Comparison of ENCODE assay signal across 32 mouse cellular contexts in genomic region chr7:19760021-19760420, GRCm38 (mm10). TPM values are rescaled to one million over a fixed set of nuclear protein-coding genes. Genes with fewer than 3 reads are reported as not detected.
DNase-seq lines count a peak whose midpoint lies in the region; ATAC-seq and TF ChIP-seq lines count a peak whose summit lies in the region.
"Had no signal": no experiment of that assay in that cellular context is flagged by ENCODE, and none has a peak within 500 bp of the region (broad histone marks: within the 10 kb centered on the region; RNA-seq: fewer than 3 reads in every experiment).

No protein-coding gene starts in this region.

- peak overlapping the region; percentile 44 for H3K9ac ChIP-seq in heart, adult 2 months (ENCODE audit: low read depth, low read length)
- peak overlapping the region; percentile 41; the same call in 1 of the 2 replicates for H3K9ac ChIP-seq in heart, embryonic 14.5 days (ENCODE audit: low read length)
- H3K9ac ChIP-seq: forebrain, embryonic 13.5 days; hindbrain, embryonic 15.5 days; limb, embryonic 13.5 days; lung, embryonic 15.5 days; midbrain, embryonic 12.5 days; neural tube, embryonic 13.5 days had no signal

- 0 out of 2 replicates have a peak, but pooled peaks have one; percentile 3 for TF ChIP-seq CTCF in heart, adult 2 months (IDR thresholded peaks at IDR 0.05)
- TF ChIP-seq CTCF in E14TG2a.4 (conservative IDR thresholded peaks at IDR 0.05; ENCODE audit: low read length), result no peak

- peak overlapping the region; percentile 62 for H3K27ac ChIP-seq in heart, adult 2 months
- H3K27ac ChIP-seq in heart, embryonic 14.5 days (replicated peaks in 1 of 2; ENCODE audit: control insufficient read depth in 1 of 2, insufficient read depth in 1 of 2, low read depth in 2 of 2, low read length in 2 of 2), result peak overlapping the region; percentile 36 to 82
- H3K27ac ChIP-seq: forebrain, embryonic 13.5 days; hindbrain, embryonic 10.5 days; hindbrain, embryonic 15.5 days; layer of hippocampus, adult 2 months; limb, embryonic 13.5 days; lung, embryonic 15.5 days; midbrain, embryonic 12.5 days; neural tube, embryonic 13.5 days; stomach, postnatal 0 days had no signal

- no peaks in the 10 kb centered on the region for H3K79me2 ChIP-seq in heart, adult 2 months (replicated peaks; ENCODE audit: control insufficient read depth, insufficient read depth, low read length)

- TF ChIP-seq POLR2A in heart, adult 2 months (IDR thresholded peaks at IDR 0.05; ENCODE audit: insufficient read depth, low read depth, low read length), result 0 out of 2 replicates have a peak, but pooled peaks have one; percentile 47

- intact Hi-C loops in heart, adult 2 months (cut with DNase I), result no loop called here
- intact Hi-C loops in heart, postnatal 25 days (cut with DNase I), result no loop called here

- DNase-seq in heart, adult 2 months, result peak; percentile 44 to 52
- DNase-seq in heart, postnatal 25 days (ENCODE audit: low spot score), result no peak
- peak; percentile 46 for DNase-seq in kidney, adult 11 months
- no peak for DNase-seq in kidney, postnatal 4 days
- DNase-seq in left cerebral cortex, adult 18-20 months (ENCODE audit: low spot score in 2 of 2), result no peak
- DNase-seq: adrenal gland, adult 2 months; cerebellum, adult 8-10 months; cerebellum, postnatal 25 days; gastrocnemius, postnatal 25 days; kidney, postnatal 10 days; right cerebral cortex, postnatal 4 days; thymus, adult 18-20 months; thymus, postnatal 25 days had no signal

- peaks cover 20% of the 10 kb centered on the region for H3K36me3 ChIP-seq in heart, adult 2 months (ENCODE audit: control insufficient read depth, insufficient read depth, low read length)
- peaks cover 75% of the 10 kb centered on the region for H3K36me3 ChIP-seq in E14TG2a.4 (ENCODE audit: insufficient read depth, low read length)
- peaks cover 60% of the 10 kb centered on the region for H3K36me3 ChIP-seq in heart, embryonic 14.5 days (ENCODE audit: control insufficient read depth, insufficient read depth, low read length)
- H3K36me3 ChIP-seq: hindbrain, embryonic 15.5 days; midbrain, embryonic 12.5 days; neural tube, embryonic 13.5 days had no signal

- H3K4me2 ChIP-seq in heart, embryonic 14.5 days (ENCODE audit: low read length), result 0 out of 2 replicates have a peak overlapping the region, but pooled peaks have one; percentile 2
- H3K4me2 ChIP-seq: forebrain, embryonic 13.5 days; hindbrain, embryonic 15.5 days; limb, embryonic 13.5 days; liver, embryonic 11.5 days; lung, embryonic 15.5 days; midbrain, embryonic 12.5 days; neural tube, embryonic 13.5 days had no signal

- no peak for ATAC-seq in heart, embryonic 14.5 days (ENCODE audit: insufficient number of reproducible peaks, insufficient read depth, low FRiP score, low read depth)
- ATAC-seq in activated CD4-positive, CD25-positive, alpha-beta regulatory T cell, adult 4 months, result no peak
- ATAC-seq: forebrain, embryonic 13.5 days; inflammation-experienced regulatory T-cells, adult 6 months had no signal

- H3K4me3 ChIP-seq in heart, adult 2 months, result no peak overlapping the region
- H3K4me3 ChIP-seq in E14TG2a.4 (replicated peaks; ENCODE audit: low read length), result peak overlapping the region; percentile 17; the same call in 1 of the 2 replicates
- H3K4me3 ChIP-seq in heart, embryonic 14.5 days (ENCODE audit: control insufficient read depth in 1 of 2, insufficient read depth in 1 of 2, low read depth in 1 of 2, low read length in 2 of 2), result no peak overlapping the region
- H3K4me3 ChIP-seq: forebrain, embryonic 13.5 days; hindbrain, embryonic 10.5 days; hindbrain, embryonic 15.5 days; layer of hippocampus, adult 2 months; limb, embryonic 13.5 days; lung, embryonic 15.5 days; midbrain, embryonic 12.5 days; neural tube, embryonic 13.5 days had no signal

- WGBS in heart, adult 2 months, result 34% methylated on average over 13 of the region's 13 CpGs
- 61% methylated on average over 13 of the region's 13 CpGs for WGBS in heart, embryonic 14.5 days

- H3K27me3 ChIP-seq in heart, adult 2 months (ENCODE audit: control insufficient read depth, insufficient read depth, low read length), result no peaks in the 10 kb centered on the region
- no peaks in the 10 kb centered on the region for H3K27me3 ChIP-seq in E14TG2a.4 (ENCODE audit: insufficient read depth, low read length)
- no peaks in the 10 kb centered on the region for H3K27me3 ChIP-seq in heart, embryonic 14.5 days (ENCODE audit: control insufficient read depth, insufficient read depth, low read length)
- H3K27me3 ChIP-seq: forebrain, embryonic 13.5 days; hindbrain, embryonic 15.5 days; limb, embryonic 13.5 days; lung, embryonic 15.5 days; midbrain, embryonic 12.5 days; neural tube, embryonic 13.5 days had no signal

- H3K9me3 ChIP-seq in E14TG2a.4 (ENCODE audit: low read length), result peaks cover 14% of the 10 kb centered on the region; the same call in 1 of the 2 replicates
- no peaks in the 10 kb centered on the region for H3K9me3 ChIP-seq in heart, embryonic 14.5 days (ENCODE audit: control insufficient read depth, low read length)
- H3K9me3 ChIP-seq: forebrain, embryonic 13.5 days; hindbrain, embryonic 10.5 days; hindbrain, embryonic 15.5 days; limb, embryonic 13.5 days; lung, embryonic 15.5 days; midbrain, embryonic 12.5 days; neural tube, embryonic 13.5 days had no signal

- TF ChIP-seq EP300 in heart, adult 2 months (IDR thresholded peaks at IDR 0.05; ENCODE audit: insufficient read depth, low read depth, low read length), result peak; percentile 26; the same call in 1 of the 2 replicates

- peaks cover 22% of the 10 kb centered on the region for H3K4me1 ChIP-seq in heart, adult 2 months (ENCODE audit: control insufficient read depth, insufficient read depth, low read length)
- peaks cover 68% of the 10 kb centered on the region for H3K4me1 ChIP-seq in E14TG2a.4 (replicated peaks; ENCODE audit: low read depth, low read length)
- peaks cover 30 to 50% of the 10 kb centered on the region in 2 experiments for H3K4me1 ChIP-seq in heart, embryonic 14.5 days (ENCODE audit: control insufficient read depth in 2 of 2, insufficient read depth in 2 of 2, low read length in 2 of 2)
- H3K4me1 ChIP-seq: forebrain, embryonic 13.5 days; hindbrain, embryonic 15.5 days; limb, embryonic 13.5 days; midbrain, embryonic 12.5 days; neural tube, embryonic 13.5 days had no signal

RNA-seq across cellular contexts. Expression of gene Nectin2, which starts 9.7 kb away (rescaled TPM):
- 10 to 100 TPM; 30.2 to 41.4 TPM for total RNA-seq in heart, adult 2 months (2021)
- 29.4 and 30.7 TPM in 2 replicates for polyA plus RNA-seq in heart, adult 2 months (2012; rRNA removed)
- total RNA-seq in heart, postnatal 25 days (2021), result 10 to 100 TPM; 31.1 to 31.9 TPM
- polyA plus RNA-seq in heart, embryonic 14.5 days (2014; fragmentation: Nextera tagmentation; extraction: Ambion mirVana), result 63.4 and 68.4 TPM in 2 replicates
- total RNA-seq in left cerebral cortex, adult 18-20 months (2021), result 1 to 10 TPM; 6.7 to 8.6 TPM
- polyA plus RNA-seq in activated CD4-positive, CD25-positive, alpha-beta regulatory T cell, adult 4 months (2017; shearing (Covaris generic)), result under 1 TPM in 1 of 2 experiments, not detected in 1; 0.56 TPM

RNA-seq across cellular contexts. Expression of gene Bcam, which starts 10.8 kb away (rescaled TPM):
- 100 to 1,000 TPM; 190 to 214 TPM for total RNA-seq in heart, adult 2 months (2021)
- polyA plus RNA-seq in heart, adult 2 months (2012; rRNA removed), result 240 and 262 TPM in 2 replicates
- 100 to 1,000 TPM; 220 to 229 TPM for total RNA-seq in heart, postnatal 25 days (2021)
- 293 and 321 TPM in 2 replicates for polyA plus RNA-seq in heart, embryonic 14.5 days (2014; fragmentation: Nextera tagmentation; extraction: Ambion mirVana)
- total RNA-seq in left cerebral cortex, adult 18-20 months (2021), result 10 to 100 TPM; 18.6 to 19.1 TPM
- polyA plus RNA-seq in activated CD4-positive, CD25-positive, alpha-beta regulatory T cell, adult 4 months (2017; shearing (Covaris generic)), result 1 to 10 TPM; 1.4 to 1.6 TPM

RNA-seq across cellular contexts. Expression of gene Cblc, which starts 36.6 kb away (rescaled TPM):
- under 1 TPM; 0.63 to 0.77 TPM for total RNA-seq in heart, adult 2 months (2021)
- polyA plus RNA-seq in heart, adult 2 months (2012; rRNA removed), result 0.41 and 1.2 TPM in 2 replicates
- under 1 TPM in 1 of 2 experiments, not detected in 1; 0.73 TPM for total RNA-seq in heart, postnatal 25 days (2021)
- polyA plus RNA-seq in heart, embryonic 14.5 days (2014; fragmentation: Nextera tagmentation; extraction: Ambion mirVana), result 0.53 TPM in 1 of 2 replicates, not detected in the other
- total RNA-seq in left cerebral cortex, adult 18-20 months (2021), result not detected
- polyA plus RNA-seq in activated CD4-positive, CD25-positive, alpha-beta regulatory T cell, adult 4 months (2017; shearing (Covaris generic)), result not detected
- total RNA-seq: adrenal gland, adult 2 months; adrenal gland, postnatal 36 days; gastrocnemius, postnatal 25 days; layer of hippocampus, adult 2 months; layer of hippocampus, postnatal 14 days; left cerebral cortex, adult 8-10 months; left cerebral cortex, postnatal 36 days; megakaryocyte, adult 5-6 weeks had no signal
- polyA plus RNA-seq: adrenal gland, adult 2 months; forebrain, embryonic 13.5 days; hindbrain, embryonic 15.5 days; neural tube, embryonic 13.5 days had no signal

RNA-seq across cellular contexts. Expression of gene Tomm40, which starts 44.8 kb away (rescaled TPM):
- 10 to 100 TPM; 92.7 to 98.2 TPM for total RNA-seq in heart, adult 2 months (2021)
- polyA plus RNA-seq in heart, adult 2 months (2012; rRNA removed), result 81.9 and 91.2 TPM in 2 replicates
- 100 to 1,000 TPM; 112 to 113 TPM for total RNA-seq in heart, postnatal 25 days (2021)
- polyA plus RNA-seq in heart, embryonic 14.5 days (2014; fragmentation: Nextera tagmentation; extraction: Ambion mirVana), result 130 and 135 TPM in 2 replicates
- 100 to 1,000 TPM; 116 to 122 TPM for total RNA-seq in left cerebral cortex, adult 18-20 months (2021)
- 10 to 100 TPM in 1 of 2 experiments, 1 to 10 TPM in 1; 5.7 to 11.7 TPM for polyA plus RNA-seq in activated CD4-positive, CD25-positive, alpha-beta regulatory T cell, adult 4 months (2017; shearing (Covaris generic))

Comparison
In these comparisons a context has a peak if more than half of its experiments do, and no peak if none do; other contexts are left out.
1. DNase-seq: peak in heart, adult 2 months (2 of 2) and kidney, adult 11 months (single experiment); none in heart, postnatal 25 days (single experiment), kidney, postnatal 4 days (0 of 2) and left cerebral cortex, adult 18-20 months (0 of 2).
2. RNA of gene Bcam, which starts 10.8 kb away (total RNA-seq): 220 to 229 TPM in heart, postnatal 25 days and 190 to 214 TPM in heart, adult 2 months; 18.6 to 19.1 TPM in left cerebral cortex, adult 18-20 months; every median in the first group is over 4 times any median in the second.